ENCODE assay signal across 26 mouse cellular contexts in genomic region chr4:119959873-119960272, GRCm38 (mm10).
DNase-seq lines count a peak whose midpoint lies in the region; ATAC-seq lines count a peak whose summit lies in the region.
"Had no signal": no experiment of that assay in that cellular context is flagged by ENCODE, and none has a peak within 500 bp of the region (broad histone marks: within the 10 kb centered on the region; RNA-seq: fewer than 3 reads in every experiment).

No protein-coding gene starts in this region.

- no peaks in the 10 kb centered on the region for H3K9me3 ChIP-seq in heart, embryonic 13.5 days
- H3K9me3 ChIP-seq: embryonic facial prominence, embryonic 13.5 days; forebrain, embryonic 10.5 days; limb, embryonic 13.5 days; lung, embryonic 15.5 days; midbrain, embryonic 10.5 days; midbrain, embryonic 15.5 days; neural tube, embryonic 15.5 days had no signal

- no peak for ATAC-seq in heart, embryonic 13.5 days (ENCODE audit: extremely low read depth, insufficient number of reproducible peaks, low FRiP score, low TSS enrichment)
- ATAC-seq: forebrain, embryonic 16.5 days; intestine, postnatal 0 days had no signal

- H3K4me3 ChIP-seq in heart, embryonic 13.5 days, result no peak overlapping the region
- H3K4me3 ChIP-seq: embryonic facial prominence, embryonic 13.5 days; forebrain, embryonic 10.5 days; gastrocnemius, adult 2 months; layer of hippocampus, adult 2 months; left cerebral cortex, adult 2 months; limb, embryonic 13.5 days; lung, embryonic 15.5 days; midbrain, embryonic 10.5 days; midbrain, embryonic 15.5 days; neural tube, embryonic 15.5 days had no signal

- WGBS in heart, embryonic 13.5 days, result 68% methylated on average over 1 of the region's 1 CpGs

- H3K27me3 ChIP-seq in heart, embryonic 13.5 days (replicated peaks), result no peaks in the 10 kb centered on the region
- H3K27me3 ChIP-seq: embryonic facial prominence, embryonic 13.5 days; limb, embryonic 13.5 days; lung, embryonic 15.5 days; midbrain, embryonic 15.5 days; neural tube, embryonic 15.5 days had no signal

- peaks cover 48% of the 10 kb centered on the region for H3K4me1 ChIP-seq in heart, embryonic 13.5 days
- H3K4me1 ChIP-seq: forebrain, embryonic 10.5 days; limb, embryonic 13.5 days; midbrain, embryonic 10.5 days; midbrain, embryonic 15.5 days; neural tube, embryonic 15.5 days had no signal

- intact Hi-C loops in heart, postnatal 25 days (cut with DNase I), result no loop called here

- no peak for DNase-seq in heart, postnatal 25 days (ENCODE audit: low spot score)
- DNase-seq in kidney, adult 18-20 months, result peak; percentile 14
- no peak for DNase-seq in kidney, postnatal 4 days
- DNase-seq in kidney, postnatal 25 days, result peak; percentile 24 to 53
- DNase-seq in kidney, adult 11 months, result no peak
- no peak for DNase-seq in left cerebral cortex, adult 8-10 months (ENCODE audit: low spot score in 2 of 2)
- DNase-seq: adrenal gland, adult 2 months; cerebellum, adult 18-20 months; gastrocnemius, adult 2 months; gastrocnemius, postnatal 36 days; retina, postnatal 1 day; right cerebral cortex, postnatal 14 days had no signal

- peak overlapping the region; percentile 85 for H3K27ac ChIP-seq in heart, embryonic 13.5 days (replicated peaks)
- H3K27ac ChIP-seq: embryonic facial prominence, embryonic 13.5 days; forebrain, embryonic 10.5 days; gastrocnemius, adult 2 months; hindbrain, embryonic 14.5 days; layer of hippocampus, adult 2 months; left cerebral cortex, adult 2 months; limb, embryonic 13.5 days; lung, embryonic 15.5 days; midbrain, embryonic 10.5 days; midbrain, embryonic 15.5 days; neural tube, embryonic 15.5 days had no signal

- H3K4me2 ChIP-seq in heart, embryonic 13.5 days, result peak overlapping the region; percentile 35
- H3K4me2 ChIP-seq: embryonic facial prominence, embryonic 13.5 days; hindbrain, embryonic 14.5 days; limb, embryonic 13.5 days; liver, embryonic 11.5 days; lung, embryonic 15.5 days; midbrain, embryonic 15.5 days; neural tube, embryonic 15.5 days had no signal

- H3K36me3 ChIP-seq in heart, embryonic 13.5 days, result no peaks in the 10 kb centered on the region
- H3K36me3 ChIP-seq: embryonic facial prominence, embryonic 13.5 days; forebrain, embryonic 10.5 days; limb, embryonic 13.5 days; lung, embryonic 15.5 days; midbrain, embryonic 10.5 days; midbrain, embryonic 15.5 days; neural tube, embryonic 15.5 days had no signal

- H3K9ac ChIP-seq in heart, embryonic 13.5 days, result 0 out of 2 replicates have a peak overlapping the region, but pooled peaks have one; percentile 2
- H3K9ac ChIP-seq: embryonic facial prominence, embryonic 13.5 days; hindbrain, embryonic 14.5 days; limb, embryonic 13.5 days; lung, embryonic 15.5 days; midbrain, embryonic 15.5 days; neural tube, embryonic 15.5 days had no signal

Comparison
In these comparisons a context has a peak if more than half of its experiments do, and no peak if none do; other contexts are left out.
1. DNase-seq: peak in kidney, adult 18-20 months (single experiment) and kidney, postnatal 25 days (2 of 2); none in heart, postnatal 25 days (single experiment), kidney, postnatal 4 days (0 of 2), kidney, adult 11 months (single experiment) and left cerebral cortex, adult 8-10 months (0 of 2).